Mouse (Mus musculus) neutrophil, adult 83 days (primary cell): Measurements from ENCODE around the gene Gpr119. TPM values are rescaled to one million over a fixed set of nuclear protein-coding genes. Genes with fewer than 3 reads are reported as not detected.

Source experiments
- total RNA-seq, 2 experiments: library from RNA; stranded (reverse); gene quantifications; one replicate each; pipeline ENCODE4 v1.2.4; 2023

Gene Gpr119
- total RNA-seq, result not detected

GRCm38 (mm10) chrX:48674171-48674570 lies at the start of gene Gpr119:
Gene Gpr119 (minus strand): TSS chrX:48674478.

DNA sequence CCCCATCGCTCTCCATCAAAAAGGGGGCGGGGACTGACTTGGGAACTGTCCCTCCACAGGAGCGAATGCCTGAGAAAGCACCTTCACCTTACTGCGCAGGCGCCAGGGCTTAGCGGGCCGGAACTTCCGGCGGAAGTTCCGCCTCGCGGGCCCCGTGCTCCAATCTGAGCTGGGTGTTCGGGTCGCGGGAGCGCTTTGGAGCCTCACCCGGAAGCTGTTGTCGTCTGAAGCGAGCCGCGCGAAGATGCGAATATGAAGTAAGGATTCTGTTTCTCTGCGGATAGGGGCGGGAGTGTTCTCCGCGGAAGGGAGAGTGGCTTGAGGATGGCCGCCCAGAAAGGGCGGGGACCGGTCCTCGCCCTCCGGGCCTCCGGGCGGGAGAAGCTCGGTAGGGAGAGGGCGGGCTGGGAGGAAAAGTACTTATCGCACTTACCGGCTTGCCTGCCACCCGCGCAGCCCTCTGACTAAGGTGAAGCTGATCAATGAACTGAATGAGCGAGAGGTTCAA lies 20.6 kb upstream of the Gpr119 start, which contains the start of gene Rbmx2:
Gene Rbmx2, plus strand, starts transcription at position 141 of the 508 bp plus-strand sequence.

DNA sequence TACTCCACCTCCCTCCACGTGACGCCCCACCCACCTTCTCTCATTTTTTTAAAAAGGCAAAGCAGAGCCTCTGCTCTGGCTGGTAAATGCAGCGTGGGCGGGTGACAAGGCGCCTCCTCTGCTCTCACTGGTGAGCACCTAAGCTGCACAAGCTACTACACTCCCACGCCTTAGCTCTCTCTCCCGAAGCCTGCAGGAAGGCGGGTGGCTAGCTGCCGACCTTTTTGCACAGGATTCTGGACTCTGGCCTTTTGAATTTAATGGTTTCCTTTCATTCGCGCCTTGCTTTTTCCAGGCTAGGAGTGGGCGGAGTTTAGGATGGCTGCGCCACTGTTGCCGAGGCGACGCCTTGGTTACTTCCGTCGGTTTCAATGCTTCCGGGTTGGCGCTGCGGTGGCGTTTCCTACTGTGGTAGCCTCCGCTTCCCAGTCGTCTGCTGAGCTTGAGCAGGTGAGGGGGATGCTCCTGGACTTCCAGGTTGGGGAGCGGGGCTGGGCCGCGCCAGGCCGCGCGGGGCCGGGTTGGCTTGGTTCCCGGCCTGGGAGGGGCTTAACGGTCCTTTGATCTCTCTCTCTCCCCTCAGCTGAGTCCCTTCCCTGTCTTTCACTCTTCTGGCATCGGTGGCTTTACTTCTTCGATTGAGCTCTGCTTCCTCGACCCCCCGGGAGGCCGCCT lies 50.8 kb downstream of the Gpr119 start, which contains the start of gene Slc25a14:
Gene Slc25a14, plus strand, starts transcription at position 35 of the 675 bp plus-strand sequence.

Other genes starting within 250 kb of the Gpr119 start
- gene Elf4, start 211.3 kb downstream of the Gpr119 start, total RNA-seq, result 10 to 100 TPM; 87.3 to 90.4 TPM
- 10 to 100 TPM; 16.5 to 17.9 TPM for gene Aifm1, start 160.9 kb downstream of the Gpr119 start, total RNA-seq
- not detected for gene Rab33a, start 155.2 kb downstream of the Gpr119 start, total RNA-seq
- gene Zfp280c, start 80.0 kb downstream of the Gpr119 start, total RNA-seq, result 10 to 100 TPM in 1 of 2 experiments, 1 to 10 TPM in 1; 8.6 to 11.0 TPM
- 1 to 10 TPM; 2.3 to 4.5 TPM for gene Slc25a14, start 51.1 kb downstream of the Gpr119 start, total RNA-seq
- 1 to 10 TPM; 5.3 to 5.4 TPM for gene Rbmx2, start 20.5 kb upstream of the Gpr119 start, total RNA-seq
- gene Gm595, start 203.2 kb upstream of the Gpr119 start, total RNA-seq, result not detected